Mouse (Mus musculus) subcutaneous adipose tissue, adult 2 months (tissue): Measurements from ENCODE around the gene Ttyh1. TPM values are rescaled to one million over a fixed set of nuclear protein-coding genes. Genes with fewer than 3 reads are reported as not detected.

Experiments
- polyA plus RNA-seq: library from polyadenylated mRNA; depleted of rRNA; stranded (reverse); fragments of >200 nt; gene quantifications from 2 replicates; pipeline ENCODE4 v1.2.3, GENCODE M21; 2012; ENCODE audit warnings: low replicate concordance; rRNA removed

Gene Ttyh1
- polyA plus RNA-seq = 2.3 and 2.9 TPM in 2 replicates

GRCm38 (mm10) chr7:4119344-4119902 is at the start of gene Ttyh1:
Gene Ttyh1 (plus strand): TSS chr7:4119408.

DNA sequence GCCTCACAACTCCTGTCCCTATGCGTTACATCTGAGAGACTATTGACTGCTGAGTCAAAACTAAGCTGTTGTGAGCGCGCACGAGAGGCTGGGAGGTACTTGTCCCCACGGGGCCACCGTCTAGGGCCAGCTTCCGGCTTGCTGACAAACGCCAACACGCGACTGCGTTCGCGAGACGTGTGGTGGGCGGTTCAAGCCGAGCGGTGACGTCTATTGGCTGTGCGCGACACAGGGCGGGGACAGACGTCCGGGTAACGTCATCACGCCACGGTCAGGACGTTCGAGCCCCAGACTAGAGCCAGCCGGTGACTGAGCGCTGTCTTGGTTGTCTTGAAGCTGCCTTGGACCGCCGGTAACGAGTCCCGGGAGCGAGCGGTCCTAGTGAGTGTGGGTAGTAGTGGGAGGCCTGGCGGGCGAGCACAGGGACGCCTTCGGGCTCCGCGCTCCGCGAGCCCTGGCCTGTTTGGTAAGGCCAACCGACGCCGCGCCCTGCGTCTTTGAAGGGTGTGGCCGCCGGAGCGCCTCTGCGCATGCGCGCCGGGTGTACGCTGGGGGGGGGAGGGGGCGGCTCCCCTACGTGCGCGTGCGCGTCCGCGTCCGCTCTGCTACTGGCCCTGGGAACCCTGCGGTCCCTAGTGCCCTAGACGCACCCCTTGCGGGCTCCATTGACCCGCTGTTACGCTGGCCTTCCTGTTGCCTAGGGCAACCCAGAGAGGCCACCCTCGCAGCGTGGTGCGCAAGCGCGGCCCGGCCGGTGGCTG is 17.7 kb downstream of the Ttyh1 start, which contains the start of gene Leng8:
Gene Leng8, plus strand, starts transcription at position 269 of the 761 bp plus-strand sequence.

GRCm38 (mm10) chr7:4150059-4150541 is 30.9 kb downstream of the Ttyh1 start, which contains the start of gene Leng9:
Gene Leng9 (minus strand): TSS chr7:4150374.

DNA sequence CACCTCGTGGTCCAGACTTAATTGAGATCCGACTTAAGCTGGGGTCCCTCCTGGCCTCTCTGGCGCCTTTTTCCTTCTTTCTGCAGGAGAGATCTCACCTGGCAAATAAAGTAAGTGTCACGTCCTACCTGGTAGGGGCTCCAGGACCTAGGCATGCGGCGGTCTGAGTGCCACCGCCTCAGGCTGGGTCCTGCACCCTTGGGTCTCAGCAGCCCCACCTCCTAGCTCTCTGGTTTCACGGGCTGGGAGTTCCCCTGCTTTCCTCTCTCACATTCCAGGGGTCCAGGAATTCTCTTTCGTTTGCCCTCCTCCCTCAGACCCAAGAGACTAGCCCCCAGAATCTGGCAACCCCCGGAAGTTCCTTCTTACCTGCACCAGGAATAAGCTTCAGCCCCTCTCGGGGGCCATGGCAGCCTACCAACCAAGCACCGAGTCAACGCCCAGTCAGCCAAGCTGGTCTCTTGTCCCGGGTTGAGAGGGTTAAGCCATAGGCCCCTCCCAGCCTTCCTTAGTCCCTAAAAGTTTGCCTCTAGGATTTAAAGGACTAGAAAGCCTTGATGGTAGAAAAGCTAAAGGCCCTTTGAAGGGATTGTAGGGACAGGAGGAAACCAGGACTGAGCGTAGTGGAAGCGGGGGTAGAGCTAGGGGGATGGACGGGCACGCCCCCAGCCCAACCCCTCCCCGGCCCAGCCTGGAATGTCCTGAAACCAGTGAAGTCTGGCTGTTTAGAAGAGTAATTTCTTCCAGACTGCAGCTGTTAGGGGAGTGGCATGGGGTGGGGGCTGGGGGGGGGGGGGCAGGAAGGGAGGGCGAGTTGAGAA is 45.1 kb downstream of the Ttyh1 start, which contains the start of gene Cdc42ep5:
Gene Cdc42ep5, minus strand, starts transcription at position 771 of the 821 bp plus-strand sequence.

Other genes starting within 250 kb of the Ttyh1 start
- gene Gm14548, start 221.3 kb upstream of the Ttyh1 start, polyA plus RNA-seq = 1.4 and 1.6 TPM in 2 replicates
- gene Lilra6, start 203.9 kb upstream of the Ttyh1 start, polyA plus RNA-seq = 2.7 and 3.5 TPM in 2 replicates
- 5.4 and 8.7 TPM in 2 replicates for gene Lair1, start 56.2 kb upstream of the Ttyh1 start, polyA plus RNA-seq
- 418 and 712 TPM in 2 replicates for gene Leng8, start 17.6 kb downstream of the Ttyh1 start, polyA plus RNA-seq
- gene Leng9, start 31.0 kb downstream of the Ttyh1 start, polyA plus RNA-seq = 5.6 and 7.2 TPM in 2 replicates
- gene Cdc42ep5, start 45.5 kb downstream of the Ttyh1 start, polyA plus RNA-seq = 30.0 and 62.7 TPM in 2 replicates
- gene Lilra5, start 118.3 kb downstream of the Ttyh1 start, polyA plus RNA-seq = 0.67 and 0.83 TPM in 2 replicates
- 0.86 and 3.1 TPM in 2 replicates for gene Ncr1, start 218.3 kb downstream of the Ttyh1 start, polyA plus RNA-seq